Comparison of ENCODE assay signal across 8 mouse cellular contexts in genomic region chr10:91297792-91298460, GRCm38 (mm10).
DNase-seq lines count a peak whose midpoint lies in the region; ATAC-seq lines count a peak whose summit lies in the region.

No protein-coding gene starts in this region.

- DNase-seq in urinary bladder, postnatal 25 days (ENCODE audit: low spot score) = peak; percentile 27
- DNase-seq in urinary bladder, adult 18-20 months (ENCODE audit: low spot score in 2 of 2) = no peak
- peak; percentile 20 for DNase-seq in cerebellum, adult 8-10 months
- DNase-seq in forelimb bud, embryonic 11.5 days (ENCODE audit: low read depth, low spot score) = peak; percentile 79
- no peak for DNase-seq in ovary, postnatal 10 days (ENCODE audit: low spot score)

- H3K4me2 ChIP-seq in kidney, embryonic 15.5 days = no peak overlapping the region
- H3K4me2 ChIP-seq in limb, embryonic 13.5 days (replicated peaks) = peak overlapping the region; percentile 23; the same call in 1 of the 2 replicates
- H3K4me2 ChIP-seq in neural tube, embryonic 15.5 days = no peak overlapping the region

- WGBS in kidney, embryonic 15.5 days = 24% methylated on average over 9 of the region's 9 CpGs
- 23% methylated on average over 9 of the region's 9 CpGs for WGBS in limb, embryonic 13.5 days
- WGBS in neural tube, embryonic 15.5 days = 29% methylated on average over 9 of the region's 9 CpGs

- no peak overlapping the region for H3K4me3 ChIP-seq in kidney, embryonic 15.5 days (replicated peaks)
- H3K4me3 ChIP-seq in limb, embryonic 13.5 days = no peak overlapping the region
- H3K4me3 ChIP-seq in neural tube, embryonic 15.5 days (replicated peaks) = no peak overlapping the region

- no peak overlapping the region for H3K9ac ChIP-seq in kidney, embryonic 15.5 days
- H3K9ac ChIP-seq in limb, embryonic 13.5 days = no peak overlapping the region
- no peak overlapping the region for H3K9ac ChIP-seq in neural tube, embryonic 15.5 days (replicated peaks)

- ATAC-seq in kidney, embryonic 15.5 days (replicated peaks; ENCODE audit: low FRiP score) = peak; percentile 54
- ATAC-seq in limb, embryonic 13.5 days (ENCODE audit: low FRiP score, low read depth) = peak; percentile 69
- peak; percentile 80; the same call in 1 of the 2 replicates for ATAC-seq in neural tube, embryonic 15.5 days (ENCODE audit: low FRiP score)

- no peaks in the 10 kb centered on the region for H3K27me3 ChIP-seq in kidney, embryonic 15.5 days
- peaks cover 7% of the 10 kb centered on the region for H3K27me3 ChIP-seq in limb, embryonic 13.5 days
- H3K27me3 ChIP-seq in neural tube, embryonic 15.5 days (replicated peaks) = no peaks in the 10 kb centered on the region

- no peak overlapping the region for H3K27ac ChIP-seq in kidney, embryonic 15.5 days
- no peak overlapping the region for H3K27ac ChIP-seq in limb, embryonic 13.5 days
- no peak overlapping the region for H3K27ac ChIP-seq in neural tube, embryonic 15.5 days (replicated peaks)

- H3K9me3 ChIP-seq in kidney, embryonic 15.5 days (replicated peaks) = no peaks in the 10 kb centered on the region
- H3K9me3 ChIP-seq in limb, embryonic 13.5 days = no peaks in the 10 kb centered on the region
- no peaks in the 10 kb centered on the region for H3K9me3 ChIP-seq in neural tube, embryonic 15.5 days (replicated peaks)

- no peaks in the 10 kb centered on the region for H3K36me3 ChIP-seq in kidney, embryonic 15.5 days
- H3K36me3 ChIP-seq in limb, embryonic 13.5 days = no peaks in the 10 kb centered on the region
- no peaks in the 10 kb centered on the region for H3K36me3 ChIP-seq in neural tube, embryonic 15.5 days

- no peaks in the 10 kb centered on the region for H3K4me1 ChIP-seq in kidney, embryonic 15.5 days
- H3K4me1 ChIP-seq in limb, embryonic 13.5 days = 0 out of 2 replicates have a peak, but pooled peaks cover 8% of the 10 kb centered on the region
- peaks cover 5% of the 10 kb centered on the region; the same call in 1 of the 2 replicates for H3K4me1 ChIP-seq in neural tube, embryonic 15.5 days

Comparison
In these comparisons a context has a peak if more than half of its experiments do, and no peak if none do; other contexts are left out.
1. DNase-seq: peak in urinary bladder, postnatal 25 days (single experiment), cerebellum, adult 8-10 months (single experiment) and forelimb bud, embryonic 11.5 days (single experiment); none in urinary bladder, adult 18-20 months (0 of 2) and ovary, postnatal 10 days (single experiment).
2. Peak in every context shown above with its lines, with median percentiles within 50 percentile points of each other: ATAC-seq.